Mouse (Mus musculus) stomach, embryonic 16.5 days (tissue): Measurements from ENCODE around the gene Lipk. TPM values are rescaled to one million over a fixed set of nuclear protein-coding genes. Genes with fewer than 3 reads are reported as not detected.

Experiments used
- ATAC-seq: fragments of 200-750 bp; cut with Nextera tagmentation; 2 replicates; pipeline ENCODE4 v1.8.0; 2017; ENCODE audit warnings: moderate number of reproducible peaks, moderate TSS enrichment; ENCODE audit not compliant: insufficient read depth, low FRiP score
- H3K27ac ChIP-seq: fragments of 300-500 bp; sonication (generic); 2 replicates; pipeline ENCODE4 v1.5.1; 2014; ENCODE audit warnings: low read length
- H3K27me3 ChIP-seq: fragments of 300-500 bp; sonication (generic); 2 replicates; pipeline ENCODE4 v1.6.1; 2014; ENCODE audit warnings: low read length, control low read depth, mixed read lengths; ENCODE audit not compliant: control insufficient read depth, insufficient read depth
- H3K36me3 ChIP-seq: fragments of 300-500 bp; sonication (generic); 2 replicates; pipeline ENCODE4 v1.6.1; 2014; ENCODE audit warnings: low read length; ENCODE audit not compliant: control insufficient read depth, insufficient read depth
- H3K4me1 ChIP-seq: fragments of 300-500 bp; sonication (generic); 2 replicates; pipeline ENCODE4 v1.6.1; 2014; ENCODE audit warnings: low read length, control low read depth, mixed read lengths; ENCODE audit not compliant: control insufficient read depth, insufficient read depth
- H3K4me2 ChIP-seq: fragments of 300-500 bp; sonication (generic); 2 replicates; pipeline ENCODE4 v1.6.1; 2014; ENCODE audit warnings: low read depth, low read length, mixed read lengths
- H3K4me3 ChIP-seq: fragments of 300-500 bp; sonication (generic); replicated peaks from 2 replicates; pipeline ENCODE4 v1.5.1; 2014; ENCODE audit warnings: mild to moderate bottlenecking, low read length
- H3K9ac ChIP-seq: fragments of 300-500 bp; sonication (generic); 2 replicates; pipeline ENCODE4 v1.6.1; 2014; ENCODE audit warnings: low read length
- H3K9me3 ChIP-seq: fragments of 300-500 bp; sonication (generic); replicated peaks from 2 replicates; pipeline ENCODE4 v1.6.1; 2016; ENCODE audit warnings: low read length, control low read depth; ENCODE audit not compliant: control insufficient read depth
- WGBS: fragments of 180-500 bp; shearing (Covaris S2); extraction: QIAGEN DNeasy Blood & Tissue Kit; methylation state at CpG from one replicate; pipeline ENCODE4 v1.1.7; 2014; 5-methylcytosine and 5-hydroxymethylcytosine counted together
- polyA plus RNA-seq: library from polyadenylated mRNA; unstranded; fragments of >200 nt; fragmentation: Nextera tagmentation; extraction: Ambion mirVana; gene quantifications from 2 replicates; pipeline ENCODE4 v1.2.1, GENCODE M21; 2015

Gene Lipk
- 1.7 and 5.2 TPM in 2 replicates for polyA plus RNA-seq

- Histone ChIP-seq H3K27ac (no peak within 1 kb of the TSS), H3K36me3 (no peaks in the 10 kb centered on the region), H3K4me2 (no peak within 1 kb of the TSS), H3K9me3 (no peaks in the 10 kb centered on the region), H3K9ac (no peak within 1 kb of the TSS), H3K27me3 (no peaks in the 10 kb centered on the region), H3K4me1 (no peaks in the 10 kb centered on the region), H3K4me3 (no peak within 1 kb of the TSS)
- ATAC-seq = no peak
- 79% methylated on average over 6 of the region's 6 CpGs for WGBS
These were observed at the start of gene Lipk for GRCm38 (mm10) chr19:34008002-34008401. Gene Lipk (plus strand): TSS chr19:34008290.

GRCm38 (mm10) chr19:33960887-33961286 lies 47.2 kb upstream of the Lipk start, which contains the start of gene Lipf:
Gene Lipf (plus strand): TSS chr19:33961187.
- no peaks in the 10 kb centered on the region for H3K27me3 ChIP-seq
- no peak within 1 kb of the TSS for H3K27ac ChIP-seq
- H3K4me3 ChIP-seq = no peak within 1 kb of the TSS
- no peaks in the 10 kb centered on the region for H3K4me1 ChIP-seq
- no peak within 1 kb of the TSS for H3K9ac ChIP-seq
- no peak within 1 kb of the TSS for H3K4me2 ChIP-seq
- no peaks in the 10 kb centered on the region for H3K36me3 ChIP-seq
- H3K9me3 ChIP-seq = no peaks in the 10 kb centered on the region
- ATAC-seq = no peak

GRCm38 (mm10) chr19:33979007-33979406 lies 29.1 kb upstream of the Lipk start:
- H3K9ac ChIP-seq = no peak overlapping the region
- 44% methylated on average over 3 of the region's 3 CpGs for WGBS
- ATAC-seq = no peak
- no peaks in the 10 kb centered on the region for H3K9me3 ChIP-seq
- no peaks in the 10 kb centered on the region for H3K36me3 ChIP-seq
- H3K4me3 ChIP-seq = no peak overlapping the region
- no peak overlapping the region for H3K27ac ChIP-seq
- no peak overlapping the region for H3K4me2 ChIP-seq
- H3K4me1 ChIP-seq = no peaks in the 10 kb centered on the region
- no peaks in the 10 kb centered on the region for H3K27me3 ChIP-seq

- Histone ChIP-seq H3K36me3 (no peaks in the 10 kb centered on the region), H3K4me1 (no peaks in the 10 kb centered on the region), H3K9ac (no peak overlapping the region), H3K27me3 (no peaks in the 10 kb centered on the region), H3K9me3 (no peaks in the 10 kb centered on the region), H3K4me3 (no peak overlapping the region), H3K4me2 (no peak overlapping the region), H3K27ac (no peak overlapping the region)
- 64% methylated on average over 3 of the region's 3 CpGs for WGBS
- ATAC-seq = no peak
These were observed 25.0 kb upstream of the Lipk start for GRCm38 (mm10) chr19:33983043-33983442.

GRCm38 (mm10) chr19:34021440-34022172 lies 13.5 kb downstream of the Lipk start:
- H3K27me3 ChIP-seq = no peaks in the 10 kb centered on the region
- no peak overlapping the region for H3K4me3 ChIP-seq
- H3K27ac ChIP-seq = peak overlapping the region; percentile 64; the same call in 1 of the 2 replicates
- no peaks in the 10 kb centered on the region for H3K9me3 ChIP-seq
- H3K4me2 ChIP-seq = no peak overlapping the region
- no peaks in the 10 kb centered on the region for H3K36me3 ChIP-seq
- no peak overlapping the region for H3K9ac ChIP-seq
- WGBS = 76% methylated on average over 11 of the region's 11 CpGs
- H3K4me1 ChIP-seq = no peaks in the 10 kb centered on the region
- ATAC-seq = peak; percentile 73; the same call in 1 of the 2 replicates

GRCm38 (mm10) chr19:34022759-34023158 lies 14.7 kb downstream of the Lipk start:
- H3K9me3 ChIP-seq = no peaks in the 10 kb centered on the region
- H3K9ac ChIP-seq = no peak overlapping the region
- H3K27ac ChIP-seq = no peak overlapping the region
- no peaks in the 10 kb centered on the region for H3K27me3 ChIP-seq
- H3K4me1 ChIP-seq = no peaks in the 10 kb centered on the region
- no peak overlapping the region for H3K4me3 ChIP-seq
- 46% methylated on average over 3 of the region's 3 CpGs for WGBS
- no peaks in the 10 kb centered on the region for H3K36me3 ChIP-seq
- no peak for ATAC-seq
- no peak overlapping the region for H3K4me2 ChIP-seq

- H3K9me3 ChIP-seq = no peaks in the 10 kb centered on the region
- H3K36me3 ChIP-seq = no peaks in the 10 kb centered on the region
- 56% methylated on average over 1 of the region's 1 CpGs for WGBS
- H3K4me3 ChIP-seq = no peak overlapping the region
- ATAC-seq = no peak
- H3K9ac ChIP-seq = no peak overlapping the region
- no peak overlapping the region for H3K27ac ChIP-seq
- no peaks in the 10 kb centered on the region for H3K27me3 ChIP-seq
- H3K4me1 ChIP-seq = no peaks in the 10 kb centered on the region
- no peak overlapping the region for H3K4me2 ChIP-seq
These were observed 31.6 kb downstream of the Lipk start for GRCm38 (mm10) chr19:34039731-34040130.

GRCm38 (mm10) chr19:34043008-34043407 lies 34.9 kb downstream of the Lipk start:
- no peaks in the 10 kb centered on the region for H3K9me3 ChIP-seq
- no peaks in the 10 kb centered on the region for H3K4me1 ChIP-seq
- no peak overlapping the region for H3K9ac ChIP-seq
- H3K4me3 ChIP-seq = no peak overlapping the region
- no peaks in the 10 kb centered on the region for H3K27me3 ChIP-seq
- no peak overlapping the region for H3K4me2 ChIP-seq
- ATAC-seq = no peak
- 57% methylated on average over 6 of the region's 6 CpGs for WGBS
- no peak overlapping the region for H3K27ac ChIP-seq
- no peaks in the 10 kb centered on the region for H3K36me3 ChIP-seq

- Histone ChIP-seq H3K4me3 (no peak overlapping the region), H3K4me1 (no peaks in the 10 kb centered on the region), H3K27me3 (no peaks in the 10 kb centered on the region), H3K27ac (no peak overlapping the region), H3K4me2 (no peak overlapping the region), H3K36me3 (no peaks in the 10 kb centered on the region), H3K9me3 (no peaks in the 10 kb centered on the region), H3K9ac (no peak overlapping the region)
- ATAC-seq = no peak
- WGBS = 85% methylated on average over 3 of the region's 3 CpGs
These were observed 41.4 kb downstream of the Lipk start for GRCm38 (mm10) chr19:34049371-34050039.
